Mouse (Mus musculus) midbrain, embryonic 14.5 days (tissue): Measurements from ENCODE around the gene Sh3tc1. TPM values are rescaled to one million over a fixed set of nuclear protein-coding genes. Genes with fewer than 3 reads are reported as not detected.

ENCODE experiments used
- ATAC-seq: fragments of 200-750 bp; cut with Nextera tagmentation; 2 replicates; pipeline ENCODE4 v1.8.0; 2017; ENCODE audit warnings: moderate number of reproducible peaks, moderate library complexity; ENCODE audit not compliant: low FRiP score, low TSS enrichment
- DNase-seq: peaks from one replicate; pipeline ENCODE4 v3.0.0-alpha.2; 2015
- H3K27ac ChIP-seq: fragments of 300-500 bp; sonication (generic); replicated peaks from 2 replicates; pipeline ENCODE4 v1.5.1; 2014; ENCODE audit warnings: mild to moderate bottlenecking, low read depth, low read length, moderate library complexity
- H3K27me3 ChIP-seq: fragments of 300-500 bp; sonication (generic); 2 replicates; pipeline ENCODE4 v1.6.1; 2014; ENCODE audit warnings: low read length, control low read depth, mixed read lengths; ENCODE audit not compliant: control insufficient read depth, insufficient read depth
- H3K36me3 ChIP-seq: fragments of 300-500 bp; sonication (generic); 2 replicates; pipeline ENCODE4 v1.6.1; 2014; ENCODE audit warnings: low read length, control low read depth; ENCODE audit not compliant: control insufficient read depth, insufficient read depth
- H3K4me1 ChIP-seq: fragments of 300-500 bp; sonication (generic); 2 replicates; pipeline ENCODE4 v1.6.1; 2014; ENCODE audit warnings: mild to moderate bottlenecking, antibody characterized with exemption, low read length, control low read depth; ENCODE audit not compliant: control insufficient read depth, insufficient read depth
- H3K4me2 ChIP-seq: fragments of 300-500 bp; sonication (generic); 2 replicates; pipeline ENCODE4 v1.6.1; 2014; ENCODE audit warnings: mild to moderate bottlenecking, low read length, moderate library complexity
- H3K4me3 ChIP-seq: fragments of 300-500 bp; sonication (generic); replicated peaks from 2 replicates; pipeline ENCODE4 v1.5.1; 2014; ENCODE audit warnings: low read depth, low read length
- H3K9ac ChIP-seq: fragments of 300-500 bp; sonication (generic); replicated peaks from 2 replicates; pipeline ENCODE4 v1.6.1; 2014; ENCODE audit warnings: mild to moderate bottlenecking, low read length, moderate library complexity
- H3K9me3 ChIP-seq: fragments of 300-500 bp; sonication (generic); 2 replicates; pipeline ENCODE4 v1.6.1; 2016; ENCODE audit warnings: low read length, control low read depth, mixed read lengths; ENCODE audit not compliant: control insufficient read depth
- WGBS: fragments of 180-500 bp; shearing (Covaris S2); extraction: QIAGEN DNeasy Blood & Tissue Kit; methylation state at CpG from one replicate; pipeline ENCODE4 v1.1.7; 2014; 5-methylcytosine and 5-hydroxymethylcytosine counted together
- polyA plus RNA-seq: library from polyadenylated mRNA; unstranded; fragments of >200 nt; fragmentation: Nextera tagmentation; extraction: Ambion mirVana; gene quantifications from 2 replicates; pipeline ENCODE4 v1.2.1, GENCODE M21; 2014

The Sh3tc1 gene
- polyA plus RNA-seq, 1 experiment from 2014 or later: 2.2 TPM

DNA sequence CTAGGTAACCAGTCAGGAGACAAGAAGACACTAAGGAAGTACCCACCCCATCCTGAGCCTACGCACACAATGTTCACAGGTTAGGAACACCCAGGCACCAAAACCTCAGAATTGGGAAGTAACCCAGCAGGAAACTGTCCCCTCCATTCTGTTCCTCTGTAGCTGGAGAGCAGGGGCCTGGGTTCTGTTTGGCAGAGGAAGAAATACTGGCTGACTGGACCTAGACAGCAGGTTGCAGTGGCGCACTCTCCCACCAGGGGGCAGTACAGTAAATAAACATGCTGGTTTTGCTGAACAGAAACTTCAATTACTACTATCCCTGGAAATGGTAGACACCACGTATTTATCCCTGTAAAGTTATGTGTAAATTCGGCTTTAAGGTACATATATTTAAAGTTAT, 7.1 kb upstream of the Sh3tc1 start:
- Histone ChIP-seq H3K4me3 (no peak overlapping the region), H3K9ac (no peak overlapping the region), H3K27me3 (no peaks in the 10 kb centered on the region), H3K36me3 (no peaks in the 10 kb centered on the region), H3K9me3 (no peaks in the 10 kb centered on the region), H3K4me1 (no peaks in the 10 kb centered on the region), H3K4me2 (no peak overlapping the region), H3K27ac (no peak overlapping the region)
- DNase-seq (peak; percentile 85), ATAC-seq (no peak)
- WGBS: 31% methylated on average over 4 of the region's 4 CpGs

- H3K36me3 ChIP-seq: no peaks in the 10 kb centered on the region
- no peaks in the 10 kb centered on the region for H3K4me1 ChIP-seq
- H3K4me3 ChIP-seq: no peak overlapping the region
- no peak overlapping the region for H3K4me2 ChIP-seq
- DNase-seq (no peak), ATAC-seq (no peak)
- WGBS: 81% methylated on average over 5 of the region's 5 CpGs
- H3K9me3 ChIP-seq: no peaks in the 10 kb centered on the region
- no peaks in the 10 kb centered on the region for H3K27me3 ChIP-seq
- H3K27ac ChIP-seq: no peak overlapping the region
- no peak overlapping the region for H3K9ac ChIP-seq
Observed at GRCm38 (mm10) chr5:35745406-35745805, 5.6 kb upstream of the Sh3tc1 start.

DNA sequence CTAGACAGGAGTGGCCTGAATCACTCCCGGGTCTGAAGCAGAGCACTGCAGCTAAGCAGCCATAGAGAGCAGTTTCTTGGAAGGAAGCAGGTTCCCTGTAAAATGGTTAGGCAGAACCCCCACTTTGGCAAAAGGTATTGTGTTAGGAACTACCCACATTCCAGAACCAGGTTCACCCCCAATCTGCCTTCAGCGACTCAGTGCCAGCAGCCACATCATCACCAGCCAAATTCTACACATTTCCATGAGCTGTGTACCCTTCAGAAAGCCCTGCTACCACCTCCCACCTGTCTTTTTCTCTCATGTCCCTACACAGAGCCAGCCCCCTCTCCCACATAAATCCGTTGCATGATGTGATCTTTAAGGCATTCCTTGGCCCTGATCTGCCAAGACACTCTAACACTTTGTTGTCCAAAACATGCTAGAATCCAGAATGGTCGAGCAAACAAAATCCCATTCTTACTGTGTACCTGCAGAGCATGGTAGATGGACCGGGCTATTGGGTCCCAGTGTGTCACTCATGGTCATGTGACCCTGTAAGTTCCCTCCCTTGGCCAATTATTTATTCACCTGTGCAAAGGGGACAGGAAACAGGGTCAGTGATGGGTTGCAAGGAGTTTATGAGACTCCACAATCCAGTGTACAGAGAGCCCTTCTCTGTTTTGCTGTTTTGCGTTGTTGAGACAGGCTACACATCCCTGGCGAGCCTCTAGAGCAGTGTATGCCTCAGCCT, 4.4 kb upstream of the Sh3tc1 start:
- Histone ChIP-seq H3K9ac (no peak overlapping the region), H3K4me3 (no peak overlapping the region), H3K27ac (no peak overlapping the region), H3K4me1 (no peaks in the 10 kb centered on the region), H3K27me3 (no peaks in the 10 kb centered on the region), H3K36me3 (no peaks in the 10 kb centered on the region), H3K4me2 (no peak overlapping the region), H3K9me3 (no peaks in the 10 kb centered on the region)
- DNase-seq (no peak), ATAC-seq (no peak)
- WGBS: 84% methylated on average over 7 of the region's 7 CpGs

DNA sequence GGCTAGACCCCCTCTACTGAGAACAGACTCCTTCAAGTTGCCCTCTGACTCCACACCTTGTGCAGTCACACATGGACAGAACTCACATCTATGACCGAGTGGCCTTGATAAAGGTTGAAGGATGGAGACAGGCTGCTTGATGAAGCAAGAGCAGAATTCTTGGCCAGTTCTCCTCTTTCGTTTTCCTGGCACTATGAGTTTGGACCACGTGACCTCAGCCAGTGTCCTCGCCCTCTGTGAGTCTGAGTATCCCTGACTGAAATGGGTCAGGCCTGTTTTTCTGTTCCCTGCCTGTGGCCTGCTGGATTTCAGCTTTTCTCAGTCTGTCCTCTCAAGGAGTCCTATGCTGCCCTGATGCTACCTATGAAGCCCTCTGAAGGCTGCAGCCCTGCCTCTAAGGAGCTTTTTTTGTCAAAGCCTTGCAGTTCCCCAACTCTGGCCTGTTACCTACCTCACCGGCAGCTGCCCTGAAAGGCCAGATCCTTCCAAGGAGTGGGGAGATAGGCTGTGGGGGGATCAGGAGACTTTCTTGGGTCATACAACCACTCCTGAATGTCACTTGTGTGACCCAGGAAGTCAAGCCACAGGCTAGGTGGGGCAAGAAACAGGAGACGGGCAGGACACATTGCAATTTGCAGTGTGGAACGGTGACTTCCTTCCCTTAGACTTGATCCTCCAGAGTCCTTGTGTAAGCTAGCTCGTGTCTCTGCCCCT, 3.6 kb upstream of the Sh3tc1 start:
- Histone ChIP-seq H3K9ac (no peak overlapping the region), H3K4me3 (no peak overlapping the region), H3K4me2 (no peak overlapping the region), H3K36me3 (no peaks in the 10 kb centered on the region), H3K27ac (no peak overlapping the region), H3K27me3 (no peaks in the 10 kb centered on the region), H3K9me3 (no peaks in the 10 kb centered on the region), H3K4me1 (no peaks in the 10 kb centered on the region)
- DNase-seq (no peak), ATAC-seq (no peak)
- WGBS: 84% methylated on average over 8 of the region's 8 CpGs

GRCm38 (mm10) chr5:35741225-35741820, 1.5 kb upstream of the Sh3tc1 start:
- no peak overlapping the region for H3K27ac ChIP-seq
- DNase-seq (no peak), ATAC-seq (no peak)
- no peaks in the 10 kb centered on the region for H3K9me3 ChIP-seq
- H3K36me3 ChIP-seq: no peaks in the 10 kb centered on the region
- WGBS: 54% methylated on average over 13 of the region's 13 CpGs
- no peak overlapping the region for H3K4me2 ChIP-seq
- no peak overlapping the region for H3K9ac ChIP-seq
- H3K4me1 ChIP-seq: no peaks in the 10 kb centered on the region
- no peak overlapping the region for H3K4me3 ChIP-seq
- no peaks in the 10 kb centered on the region for H3K27me3 ChIP-seq

GRCm38 (mm10) chr5:35740716-35741115, 929 bp upstream of the Sh3tc1 start:
- Histone ChIP-seq H3K27ac (no peak overlapping the region), H3K4me1 (no peaks in the 10 kb centered on the region), H3K36me3 (no peaks in the 10 kb centered on the region), H3K9me3 (no peaks in the 10 kb centered on the region), H3K4me3 (no peak overlapping the region), H3K4me2 (no peak overlapping the region), H3K9ac (no peak overlapping the region), H3K27me3 (no peaks in the 10 kb centered on the region)
- DNase-seq: no peak
- no peak for ATAC-seq
- WGBS: 6% methylated on average over 10 of the region's 10 CpGs

GRCm38 (mm10) chr5:35739005-35739404, 782 bp downstream of the Sh3tc1 start:
- 68% methylated on average over 2 of the region's 2 CpGs for WGBS
- no peaks in the 10 kb centered on the region for H3K27me3 ChIP-seq
- H3K9me3 ChIP-seq: no peaks in the 10 kb centered on the region
- no peak for DNase-seq
- H3K4me1 ChIP-seq: no peaks in the 10 kb centered on the region
- no peaks in the 10 kb centered on the region for H3K36me3 ChIP-seq
- H3K27ac ChIP-seq: no peak overlapping the region
- no peak overlapping the region for H3K9ac ChIP-seq
- H3K4me3 ChIP-seq: no peak overlapping the region
- H3K4me2 ChIP-seq: no peak overlapping the region
- no peak for ATAC-seq

GRCm38 (mm10) chr5:35737231-35737901, 2.4 kb downstream of the Sh3tc1 start:
- WGBS: 82% methylated on average over 20 of the region's 20 CpGs
- Histone ChIP-seq H3K9me3 (no peaks in the 10 kb centered on the region), H3K36me3 (no peaks in the 10 kb centered on the region), H3K4me3 (no peak overlapping the region), H3K4me1 (no peaks in the 10 kb centered on the region), H3K27me3 (no peaks in the 10 kb centered on the region), H3K9ac (no peak overlapping the region), H3K4me2 (no peak overlapping the region), H3K27ac (no peak overlapping the region)
- DNase-seq: peak; percentile 32
- no peak for ATAC-seq
